Mouse (Mus musculus) liver, postnatal 0 days (tissue): Measurements from ENCODE around the gene Laptm4a. TPM values are rescaled to one million over a fixed set of nuclear protein-coding genes. Genes with fewer than 3 reads are reported as not detected.

Source experiments
- ATAC-seq: fragments of 200-750 bp; cut with Nextera tagmentation; 2 replicates; pipeline ENCODE4 v1.8.0; 2017; ENCODE audit warnings: mild to moderate bottlenecking, moderate library complexity
- DNase-seq: peaks from one replicate; pipeline ENCODE4 v3.0.0-alpha.2; 2016
- H3K27ac ChIP-seq: fragments of 300-500 bp; sonication (generic); 2 replicates; pipeline ENCODE4 v1.5.1; 2014; ENCODE audit warnings: antibody characterized with exemption, moderate library complexity, mild to moderate bottlenecking, low read depth
- H3K27me3 ChIP-seq: fragments of 300-500 bp; sonication (generic); 2 replicates; pipeline ENCODE4 v1.6.1; 2014; ENCODE audit warnings: low read length, control low read depth, mixed read lengths; ENCODE audit not compliant: insufficient read depth
- H3K36me3 ChIP-seq: fragments of 300-500 bp; sonication (generic); replicated peaks from 2 replicates; pipeline ENCODE4 v1.6.1; 2014; ENCODE audit warnings: mild to moderate bottlenecking, control low read depth, low read length, moderate library complexity, mixed read lengths; ENCODE audit not compliant: insufficient read depth
- H3K4me1 ChIP-seq: fragments of 300-500 bp; sonication (generic); 2 replicates; pipeline ENCODE4 v1.6.1; 2014; ENCODE audit warnings: antibody characterized with exemption, mild to moderate bottlenecking, control low read depth; ENCODE audit not compliant: insufficient read depth
- H3K4me2 ChIP-seq: fragments of 300-500 bp; sonication (generic); 2 replicates; pipeline ENCODE4 v1.6.1; 2014; ENCODE audit warnings: low read depth, mild to moderate bottlenecking, low read length, moderate library complexity, mixed read lengths
- H3K4me3 ChIP-seq: fragments of 300-500 bp; sonication (generic); 2 replicates; pipeline ENCODE4 v1.5.1; 2014; ENCODE audit warnings: low read depth, low read length
- H3K9ac ChIP-seq: fragments of 300-500 bp; sonication (generic); replicated peaks from 2 replicates; pipeline ENCODE4 v1.6.1; 2014; ENCODE audit warnings: mild to moderate bottlenecking, moderate library complexity
- H3K9me3 ChIP-seq: fragments of 300-500 bp; sonication (generic); 2 replicates; pipeline ENCODE4 v1.6.1; 2016; ENCODE audit warnings: mild to moderate bottlenecking, control low read depth, low read length, mixed read lengths
- CTCF ChIP-seq: sonication (generic); IDR thresholded peaks from 2 replicates; pipeline ENCODE4 v1.5.1; 2016; ENCODE audit warnings: antibody characterized with exemption, low read depth
- EP300 ChIP-seq: IDR thresholded peaks from 2 replicates; pipeline ENCODE4 v1.6.1; 2016; ENCODE audit warnings: antibody characterized with exemption, low read depth, mild to moderate bottlenecking
- whole genome bisulfite sequencing: fragments of 180-500 bp; shearing (Covaris S2); extraction: QIAGEN DNeasy Blood & Tissue Kit; methylation state at CpG from one replicate; pipeline ENCODE4 v1.1.7; 2014; ENCODE audit not compliant: insufficient replicate concordance; 5-methylcytosine and 5-hydroxymethylcytosine counted together
- polyA plus RNA-seq: library from polyadenylated mRNA; unstranded; fragments of >200 nt; fragmentation: Nextera tagmentation; extraction: Ambion mirVana; gene quantifications from 2 replicates; pipeline ENCODE4 v1.2.1, GENCODE M21; 2015

The Laptm4a gene
- polyA plus RNA-seq, 1 experiment from 2014 or later, result 128 TPM

GRCm38 (mm10) chr12:8900919-8901663 lies 20.4 kb upstream of the Laptm4a start:
- WGBS, result 29% methylated on average over 5 of the region's 5 CpGs

GRCm38 (mm10) chr12:8901934-8902333 lies 19.5 kb upstream of the Laptm4a start:
- Histone ChIP-seq H3K4me3 (no peak overlapping the region), H3K27me3 (no peaks in the 10 kb centered on the region), H3K36me3 (no peaks in the 10 kb centered on the region), H3K9ac (no peak overlapping the region), H3K4me1 (no peaks in the 10 kb centered on the region), H3K27ac (no peak overlapping the region), H3K4me2 (no peak overlapping the region), H3K9me3 (no peaks in the 10 kb centered on the region)
- no peak for DNase-seq
- 46% methylated on average over 2 of the region's 2 CpGs for whole genome bisulfite sequencing
- TF ChIP-seq EP300 (no peak), CTCF (no peak)
- no peak for ATAC-seq

More at GRCm38 (mm10) chr12:8900919-8901663, 20.4 kb upstream of the Laptm4a start:
- no peak overlapping the region for H3K4me2 ChIP-seq
- no peak overlapping the region for H3K4me3 ChIP-seq
- no peaks in the 10 kb centered on the region for H3K9me3 ChIP-seq
- H3K27me3 ChIP-seq, result no peaks in the 10 kb centered on the region
- H3K36me3 ChIP-seq, result no peaks in the 10 kb centered on the region
- no peaks in the 10 kb centered on the region for H3K4me1 ChIP-seq
- H3K27ac ChIP-seq, result no peak overlapping the region
- ATAC-seq, result no peak
- no peak for DNase-seq
- TF ChIP-seq CTCF (no peak), EP300 (no peak)
- H3K9ac ChIP-seq, result no peak overlapping the region

GRCm38 (mm10) chr12:8902479-8902878 lies 19.0 kb upstream of the Laptm4a start:
- 49% methylated on average over 3 of the region's 3 CpGs for WGBS

GRCm38 (mm10) chr12:8912860-8913685 lies 8.4 kb upstream of the Laptm4a start:
- no peaks in the 10 kb centered on the region for H3K9me3 ChIP-seq
- peaks cover 6% of the 10 kb centered on the region for H3K4me1 ChIP-seq
- 27% methylated on average over 16 of the region's 16 CpGs for WGBS
- H3K4me3 ChIP-seq, result no peak overlapping the region
- H3K27me3 ChIP-seq, result no peaks in the 10 kb centered on the region
- no peaks in the 10 kb centered on the region for H3K36me3 ChIP-seq
- no peak overlapping the region for H3K4me2 ChIP-seq
- DNase-seq (peak; percentile 28), ATAC-seq (peak; percentile 76)
- TF ChIP-seq CTCF (no peak), EP300 (peak; percentile 34; the same call in 1 of the 2 replicates)
- no peak overlapping the region for H3K9ac ChIP-seq
- H3K27ac ChIP-seq, result peak overlapping the region; percentile 64

More at GRCm38 (mm10) chr12:8902479-8902878, 19.0 kb upstream of the Laptm4a start:
- Histone ChIP-seq H3K4me2 (no peak overlapping the region), H3K4me3 (no peak overlapping the region), H3K4me1 (no peaks in the 10 kb centered on the region), H3K9me3 (no peaks in the 10 kb centered on the region), H3K27me3 (no peaks in the 10 kb centered on the region), H3K27ac (no peak overlapping the region), H3K9ac (no peak overlapping the region), H3K36me3 (no peaks in the 10 kb centered on the region)
- DNase-seq (no peak), ATAC-seq (0 out of 2 replicates have a peak, but pooled peaks have one; percentile 17)
- TF ChIP-seq CTCF (no peak), EP300 (no peak)

DNA sequence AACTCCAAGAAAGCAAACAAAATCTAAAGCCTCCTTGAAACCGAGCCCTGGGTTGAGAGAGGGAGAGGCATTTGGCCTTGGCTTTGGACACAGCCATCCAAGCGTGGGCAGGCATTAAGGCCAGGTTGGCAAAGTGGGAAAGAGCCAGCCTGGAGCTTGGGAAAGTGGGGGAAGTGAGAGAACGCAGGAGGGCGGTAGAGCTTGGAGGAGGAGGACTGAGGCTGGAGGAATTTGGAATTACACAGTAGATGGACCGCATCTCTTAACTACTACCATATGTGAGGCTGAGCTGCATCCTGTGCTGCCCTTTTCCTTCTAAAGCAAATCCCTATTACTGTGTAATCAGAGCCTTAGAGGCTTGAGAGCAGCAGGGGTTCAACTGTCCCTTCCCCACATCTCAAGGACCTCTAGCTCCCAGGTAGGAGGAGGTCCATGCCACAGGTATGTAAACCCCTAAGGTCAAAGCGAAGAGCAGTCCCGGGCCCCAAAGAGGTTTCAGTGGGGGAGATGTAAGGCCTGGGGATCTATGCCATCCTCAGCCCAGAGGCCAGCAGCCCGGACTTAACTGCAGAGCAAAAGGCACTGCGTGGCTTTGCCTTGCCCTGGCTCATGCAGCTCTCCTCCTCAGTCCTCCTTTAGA lies 7.6 kb upstream of the Laptm4a start:
- Histone ChIP-seq H3K9ac (no peak overlapping the region), H3K36me3 (no peaks in the 10 kb centered on the region), H3K27me3 (no peaks in the 10 kb centered on the region), H3K27ac (peak overlapping the region; percentile 64), H3K9me3 (no peaks in the 10 kb centered on the region), H3K4me3 (no peak overlapping the region), H3K4me1 (peaks cover 6% of the 10 kb centered on the region), H3K4me2 (no peak overlapping the region)
- no peak for DNase-seq
- TF ChIP-seq CTCF (no peak), EP300 (no peak)
- ATAC-seq, result no peak
- 80% methylated on average over 9 of the region's 9 CpGs for WGBS

DNA sequence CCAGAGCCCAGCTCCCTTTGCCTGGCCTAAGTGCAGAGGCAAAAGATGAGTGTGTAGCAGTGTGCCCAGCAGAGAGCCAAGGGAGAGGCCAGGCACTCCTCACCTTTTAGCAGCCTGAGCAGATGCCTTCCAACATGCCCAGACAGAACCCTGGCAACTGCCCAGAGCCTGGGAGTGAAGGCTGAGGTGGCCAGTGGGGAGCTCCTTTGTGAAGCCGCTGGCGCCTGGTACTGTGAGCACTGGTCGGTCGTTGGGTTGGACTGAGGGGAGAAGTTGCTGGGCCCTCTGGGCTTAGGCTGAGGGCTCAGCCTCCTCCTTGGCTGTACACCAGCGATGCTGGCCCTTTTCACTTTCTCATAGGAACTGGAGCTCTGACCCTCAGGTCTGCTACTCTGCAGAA lies 5.1 kb upstream of the Laptm4a start:
- Histone ChIP-seq H3K4me1 (peaks cover 9% of the 10 kb centered on the region), H3K27ac (no peak overlapping the region), H3K4me3 (no peak overlapping the region), H3K27me3 (no peaks in the 10 kb centered on the region), H3K9me3 (no peaks in the 10 kb centered on the region), H3K36me3 (no peaks in the 10 kb centered on the region), H3K4me2 (no peak overlapping the region), H3K9ac (no peak overlapping the region)
- no peak for TF ChIP-seq EP300
- TF ChIP-seq CTCF, result no peak
- no peak for DNase-seq
- no peak for ATAC-seq
- 66% methylated on average over 5 of the region's 5 CpGs for WGBS
